Mouse (Mus musculus) 416B (cell line): ENCODE data around the gene Ube2i.

Experiments used
- DNase-seq: peaks from one replicate; pipeline ENCODE4 v3.0.0; 2011; ENCODE audit warnings: low read depth

Gene Ube2i

GRCm38 (mm10) chr17:25218967-25219366 lies 55.5 kb downstream of the Ube2i start:
- no peak for DNase-seq

DNA sequence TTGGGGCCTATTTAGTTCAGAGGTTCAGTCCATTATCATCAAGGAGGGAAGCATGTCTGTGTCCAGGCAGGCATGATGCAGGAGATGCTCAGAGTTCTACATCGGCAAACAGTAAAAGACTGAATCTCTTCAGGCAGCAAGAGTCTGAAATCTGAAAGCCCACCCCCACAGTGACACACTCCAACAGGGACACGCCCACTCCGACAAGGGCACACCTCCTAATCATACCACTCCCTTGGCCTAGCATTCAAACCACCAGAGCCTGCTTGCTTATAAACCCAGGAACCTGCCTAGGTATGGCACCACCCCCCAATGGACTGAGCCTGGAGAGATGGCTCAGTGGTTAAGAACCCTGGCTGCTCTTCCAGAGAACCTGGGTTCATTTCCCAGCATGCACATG lies 59.0 kb downstream of the Ube2i start:
- DNase-seq: no peak
